Mouse (Mus musculus) 416B (cell line): ENCODE results near the gene Large1.
A peak's percentile ranks its signal among the peaks of the same experiment; 100 is the strongest.

Source experiments
- DNase-seq: peaks from one replicate; pipeline ENCODE4 v3.0.0; 2011; ENCODE audit warnings: low read depth

Gene Large1

GRCm38 (mm10) chr8:73016303-73016702 is 337.0 kb downstream of the Large1 start:
- DNase-seq = no peak

DNA sequence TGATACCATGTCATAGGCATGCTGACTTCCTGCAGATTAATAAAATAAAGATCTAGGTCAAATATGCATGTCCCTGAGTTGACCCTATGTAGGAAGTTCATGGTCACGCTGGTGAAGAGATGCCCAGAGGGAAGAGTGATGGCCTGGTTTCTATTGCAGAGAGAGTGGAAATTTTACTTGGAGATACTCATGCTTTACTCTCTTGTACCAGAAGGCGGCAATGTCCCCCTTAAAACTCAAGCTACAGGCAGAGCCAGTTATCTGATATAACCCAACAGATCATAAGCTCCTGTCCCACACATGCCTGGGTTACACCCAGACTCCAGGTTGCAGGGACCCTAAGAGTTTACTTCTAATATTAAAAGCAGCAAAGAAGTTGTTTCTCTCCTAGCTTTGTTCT is 345.9 kb downstream of the Large1 start:
- DNase-seq = peak; percentile 43

DNA sequence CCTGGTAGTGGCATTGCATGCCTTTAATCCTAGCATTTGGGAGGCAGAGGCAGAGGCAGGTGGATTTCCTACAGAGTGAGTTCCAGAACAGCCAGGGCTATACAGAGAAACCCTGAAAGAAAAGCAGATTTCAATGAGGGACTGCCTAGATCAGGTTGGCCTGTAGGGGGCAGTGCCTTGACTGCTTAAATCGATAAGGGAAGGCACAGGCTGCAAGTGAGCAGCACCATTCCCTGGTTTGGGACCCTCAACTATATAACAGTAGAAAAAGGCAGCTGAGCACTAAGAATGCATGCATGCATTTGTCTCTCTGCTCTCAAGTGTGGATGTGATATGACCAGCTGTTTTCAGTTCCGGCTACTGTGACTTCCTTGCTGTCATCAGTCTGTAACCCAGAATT is 349.5 kb downstream of the Large1 start:
- DNase-seq = peak; percentile 31

DNA sequence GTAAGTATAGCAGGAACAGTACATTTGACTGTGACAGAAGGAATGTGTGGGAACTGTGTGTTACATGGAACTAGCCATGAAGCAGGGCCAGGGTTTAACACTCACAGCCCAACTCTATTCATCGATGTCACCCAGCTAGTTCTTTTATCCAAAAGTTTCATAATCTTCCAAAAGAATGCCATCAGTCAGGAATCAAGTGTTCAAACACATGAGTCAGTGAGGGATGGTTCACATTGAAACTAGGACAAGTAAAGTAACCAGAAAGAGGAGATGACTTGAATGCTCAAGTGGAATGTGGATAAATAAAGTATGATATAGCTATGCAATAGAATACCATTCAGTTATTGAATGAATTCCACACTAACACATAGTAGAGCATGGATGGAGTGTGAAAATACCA is 359.5 kb downstream of the Large1 start:
- no peak for DNase-seq

GRCm38 (mm10) chr8:72990425-72990824 is 362.9 kb downstream of the Large1 start:
- no peak for DNase-seq

GRCm38 (mm10) chr8:72982832-72983231 is 370.5 kb downstream of the Large1 start:
- DNase-seq = no peak

DNA sequence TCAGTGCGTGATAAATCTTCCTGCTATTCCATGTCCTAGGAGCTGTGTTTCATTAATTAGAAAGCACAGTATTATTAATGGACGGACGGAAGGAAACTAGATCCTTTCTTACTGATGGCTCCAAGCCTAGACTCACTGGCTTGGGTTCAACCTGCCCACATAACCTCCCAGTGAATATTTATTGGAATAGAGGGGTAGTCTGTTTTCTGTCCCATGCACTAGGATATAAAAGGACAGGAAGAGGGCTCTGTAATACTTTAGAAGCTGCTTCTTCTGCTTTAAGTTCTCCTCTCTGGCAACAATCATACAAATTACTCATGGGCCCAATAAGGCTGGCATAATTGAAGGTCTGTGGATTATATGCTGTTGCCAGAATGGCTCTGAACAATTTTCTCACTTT is 398.3 kb downstream of the Large1 start:
- no peak for DNase-seq

DNA sequence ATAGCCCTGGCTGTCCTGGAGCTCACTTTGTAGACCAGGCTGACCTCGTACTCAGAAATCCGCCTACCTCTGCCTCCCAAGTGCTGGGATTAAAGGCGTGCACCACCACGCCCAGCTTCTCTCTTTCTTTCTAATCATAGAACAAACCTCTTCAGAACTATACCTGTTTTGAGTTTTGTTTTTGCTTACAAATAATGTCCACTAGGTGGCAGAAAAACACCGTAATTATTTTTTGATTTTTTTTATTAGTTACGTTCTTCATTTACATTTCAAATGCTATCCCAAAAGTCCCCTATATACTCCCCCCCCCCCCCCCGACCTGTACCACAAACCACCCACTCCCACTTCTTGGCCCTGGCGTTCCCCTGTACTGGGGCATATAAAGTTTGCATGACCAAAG is 411.9 kb downstream of the Large1 start:
- DNase-seq = peak; percentile 22

- DNase-seq = no peak
Observed at GRCm38 (mm10) chr8:72919182-72919902, 434.0 kb downstream of the Large1 start.

- no peak for DNase-seq
Observed at GRCm38 (mm10) chr8:72905491-72905890, 447.8 kb downstream of the Large1 start.

DNA sequence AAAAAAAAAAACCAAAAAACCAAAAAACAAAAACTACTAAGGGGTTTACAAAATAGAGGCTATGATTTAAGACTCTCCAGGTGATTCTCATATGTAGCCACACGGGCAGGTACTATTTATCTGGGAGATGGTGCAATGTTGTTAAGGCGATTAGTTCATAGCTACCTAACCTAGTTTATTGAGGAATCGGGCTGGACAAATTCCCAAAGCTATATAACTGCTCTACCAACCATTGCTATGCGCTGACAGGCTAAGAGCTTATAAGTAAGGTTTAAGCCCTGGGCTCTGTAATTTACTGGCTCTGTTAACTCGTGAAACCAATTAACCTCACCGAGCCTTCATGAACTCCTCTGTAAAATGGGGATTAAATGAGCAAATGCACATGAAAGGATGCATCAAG is 451.7 kb downstream of the Large1 start:
- DNase-seq = no peak

- DNase-seq = no peak
Observed at GRCm38 (mm10) chr8:72899321-72899720, 454.0 kb downstream of the Large1 start.

- DNase-seq = no peak
Observed at GRCm38 (mm10) chr8:72883033-72883432, 470.3 kb downstream of the Large1 start.

GRCm38 (mm10) chr8:72873411-72873810 is 479.9 kb downstream of the Large1 start:
- DNase-seq = no peak

GRCm38 (mm10) chr8:72846881-72847280 is 506.5 kb downstream of the Large1 start:
- no peak for DNase-seq

- DNase-seq = peak; percentile 66
Observed at GRCm38 (mm10) chr8:72835863-72836262, 517.5 kb downstream of the Large1 start.

DNA sequence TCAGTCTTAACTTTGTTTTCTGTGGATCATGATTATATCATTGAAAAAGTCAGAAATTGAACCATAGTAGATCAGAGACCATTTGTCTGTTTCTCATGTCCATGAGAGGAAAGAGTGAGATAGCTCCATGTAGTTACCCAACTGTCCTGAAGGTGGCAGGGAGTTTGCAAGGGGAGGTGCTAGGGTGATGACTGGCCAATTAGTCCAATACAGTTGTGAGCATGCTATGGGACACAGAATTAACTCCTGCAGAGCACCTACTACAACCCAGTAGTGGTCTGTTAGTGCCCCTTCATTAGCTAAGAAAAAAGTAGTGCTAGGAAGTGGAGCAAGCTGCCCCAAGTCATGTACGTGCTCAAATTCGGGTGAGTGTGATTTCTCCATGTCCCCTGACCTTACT is 520.2 kb downstream of the Large1 start:
- DNase-seq = peak; percentile 19

DNA sequence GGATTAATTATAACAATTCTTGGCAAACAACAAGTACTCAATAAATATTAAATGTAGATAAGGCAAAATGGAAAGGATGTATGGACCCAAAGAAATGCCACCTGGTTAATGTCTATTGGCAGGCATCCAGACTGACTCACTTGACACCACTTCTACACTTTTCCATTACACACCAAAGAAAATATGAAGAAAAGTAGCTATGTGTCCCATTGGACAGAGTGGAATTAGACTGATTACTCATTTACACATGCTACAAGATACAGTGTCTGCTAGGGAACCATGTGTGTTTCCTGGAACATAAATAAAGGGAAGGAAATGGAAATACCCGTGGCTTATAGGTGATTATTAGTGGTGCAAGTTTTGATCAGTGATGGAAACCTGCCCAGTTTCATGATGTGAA is 521.0 kb downstream of the Large1 start:
- DNase-seq = no peak

DNA sequence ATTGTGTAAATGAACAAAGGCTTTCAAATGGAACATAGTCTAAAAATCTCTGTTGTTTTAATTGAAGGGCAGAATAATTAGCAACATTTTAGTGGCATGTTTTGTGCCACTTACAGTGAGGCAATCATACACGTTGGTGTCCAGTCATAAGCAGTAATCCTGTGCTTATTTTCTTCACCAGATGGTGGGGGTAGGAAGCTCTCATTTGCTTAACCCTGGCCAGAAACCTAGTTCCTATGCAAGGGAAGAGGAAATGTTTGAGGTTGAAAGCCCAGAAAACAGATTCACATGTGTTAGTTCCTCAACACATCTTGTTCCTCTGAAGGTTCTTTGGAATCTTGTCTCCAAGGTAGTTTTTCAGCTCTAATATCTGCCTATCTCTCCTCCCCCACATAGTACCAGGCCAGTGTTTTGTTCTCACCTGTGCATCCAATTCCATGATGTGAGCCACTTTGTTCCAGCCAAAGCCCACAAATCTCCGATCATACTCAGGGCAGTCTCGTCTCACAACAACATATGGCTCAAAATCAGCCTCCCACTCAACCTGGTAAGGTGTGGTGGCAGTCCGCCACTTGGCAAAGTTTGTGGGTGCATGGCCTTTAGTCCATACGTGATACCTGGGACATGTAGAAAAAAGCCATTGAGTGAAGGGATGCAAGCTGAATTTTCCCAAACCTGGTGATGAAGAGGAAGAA is 535.5 kb downstream of the Large1 start:
- DNase-seq = peak; percentile 19

- no peak for DNase-seq
Observed at GRCm38 (mm10) chr8:72816679-72817078, 536.7 kb downstream of the Large1 start.

- DNase-seq = peak; percentile 74
Observed at GRCm38 (mm10) chr8:72815681-72816080, 537.7 kb downstream of the Large1 start.

DNA sequence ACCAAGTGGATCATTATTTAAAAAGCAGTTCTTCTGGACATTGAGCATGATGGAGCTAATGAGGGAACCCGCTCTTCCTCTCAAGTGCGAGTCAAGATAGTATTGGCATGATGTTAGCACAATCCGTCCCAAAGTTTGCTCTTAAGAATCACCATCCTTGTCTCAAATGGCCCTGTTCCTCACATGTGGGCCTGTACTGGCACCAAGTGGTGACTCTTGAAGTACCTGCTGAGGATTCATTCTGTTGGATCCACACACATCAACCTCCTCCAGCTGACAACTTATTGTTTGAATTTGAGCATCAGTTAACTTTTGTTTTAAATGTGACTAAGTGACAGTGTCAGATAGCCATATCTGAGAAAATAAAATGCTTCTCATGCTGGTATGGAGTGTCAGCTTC is 540.6 kb downstream of the Large1 start:
- peak; percentile 27 for DNase-seq

DNA sequence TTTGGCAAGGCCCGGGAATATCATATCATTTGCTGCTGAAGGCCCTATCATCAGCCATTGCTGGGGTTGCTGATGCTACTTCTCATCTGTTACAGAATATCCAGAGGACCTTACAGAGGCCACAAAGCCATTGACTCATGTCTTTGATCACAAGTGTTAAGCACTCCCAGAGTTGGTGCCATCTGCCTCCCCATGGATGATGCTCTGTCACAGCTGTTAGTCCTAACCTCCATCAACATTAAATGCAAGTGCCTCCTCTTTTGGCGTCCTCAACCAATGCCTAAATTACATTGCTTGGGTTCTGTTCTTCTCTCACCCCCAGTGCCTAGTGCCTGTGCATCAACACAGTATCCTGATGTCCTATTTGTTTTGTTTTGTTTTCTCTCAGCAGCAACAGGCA is 551.8 kb downstream of the Large1 start:
- no peak for DNase-seq

DNA sequence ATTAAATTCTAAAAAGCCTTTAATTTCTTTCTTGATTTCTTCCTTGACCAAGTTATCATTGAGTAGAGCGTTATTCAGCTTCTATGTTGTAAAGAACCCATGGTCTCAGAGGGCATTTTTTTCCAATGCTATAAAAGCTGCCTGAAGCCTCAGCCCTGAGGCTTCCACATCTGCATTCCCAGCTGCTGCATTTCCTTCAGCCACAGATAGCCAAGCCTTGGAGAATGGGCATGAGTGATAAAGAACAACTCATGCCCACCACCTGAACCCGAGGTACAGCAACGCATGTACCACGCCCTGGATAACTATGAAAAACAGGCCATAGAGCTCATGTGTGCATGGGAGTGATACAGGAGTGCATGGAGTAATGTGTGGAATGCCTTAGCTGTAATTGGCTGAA is 572.7 kb downstream of the Large1 start:
- DNase-seq = no peak
